Mouse (Mus musculus): ENCODE data around the gene Strip1.
A peak's percentile ranks its signal among the peaks of the same experiment; 100 is the strongest.
"Not testable (repeated sequence)": the region's sequence is repeated elsewhere in the genome, so short reads cannot be mapped to it uniquely, and the experiment has no call there.

The Strip1 gene

GRCm38 (mm10) chr3:107631523-107631958, at the start of gene Strip1:
Gene Strip1 (minus strand): TSS chr3:107631694.
- DNase-seq (ENCODE audit: extremely low spot score, low spot score): peak; percentile 92

DNA sequence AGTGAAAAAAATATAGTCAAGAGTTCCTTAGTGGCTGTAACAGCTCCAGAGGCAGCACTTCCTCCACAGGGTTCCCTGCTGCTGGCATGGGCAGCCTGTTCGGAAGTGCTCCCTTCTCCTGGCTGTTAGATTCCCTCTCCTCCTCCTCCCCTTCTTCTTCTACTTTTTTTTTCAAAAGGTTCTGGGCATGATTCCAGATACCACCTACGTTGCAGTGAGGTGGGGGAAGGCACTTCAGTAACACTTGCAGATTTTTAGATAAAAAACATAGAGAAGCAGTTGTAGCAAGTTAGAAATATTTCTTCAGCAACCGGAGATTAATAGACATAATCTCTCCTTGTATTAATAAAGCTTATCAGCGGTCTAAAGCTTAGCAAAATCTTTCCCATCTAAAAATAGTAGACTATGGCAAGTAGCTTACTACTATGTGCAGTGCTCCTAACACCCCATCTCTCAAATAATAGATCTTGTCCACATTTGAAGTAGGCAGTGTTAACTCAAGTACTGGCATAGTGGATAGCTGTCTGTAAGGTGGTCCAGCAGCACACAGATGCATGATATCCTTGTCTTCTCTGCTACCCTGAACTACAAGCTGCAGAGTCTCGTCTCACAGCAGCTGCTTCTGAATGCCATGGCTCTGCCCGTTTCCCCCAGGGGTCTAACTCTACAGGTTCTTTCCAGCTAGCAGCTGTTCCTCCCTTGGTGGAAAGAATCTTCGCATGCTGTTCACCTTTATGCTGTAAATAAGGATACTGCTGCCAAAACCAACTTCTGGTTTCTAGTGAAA, 49.5 kb upstream of the Strip1 start:
- DNase-seq (ENCODE audit: extremely low spot score, low spot score): no peak

DNA sequence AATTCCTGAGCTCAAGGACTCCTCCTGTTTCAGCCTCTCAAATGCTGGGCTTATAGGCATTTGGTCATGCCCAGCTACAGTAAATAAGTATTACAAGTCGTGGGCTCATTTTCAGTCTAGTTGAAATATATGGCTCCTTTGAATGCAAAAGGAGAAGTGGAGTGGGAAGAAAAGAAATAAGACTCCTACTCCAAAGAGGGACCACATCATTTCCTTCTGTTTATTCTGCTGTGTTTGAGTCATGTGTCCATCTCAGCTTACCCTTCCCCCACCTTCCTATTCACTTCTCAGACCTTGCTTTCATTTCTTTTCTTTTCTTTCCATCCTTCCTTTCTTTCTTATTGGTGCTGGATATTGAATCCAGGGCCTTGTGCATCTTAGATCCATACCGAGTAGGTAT, 40.0 kb upstream of the Strip1 start:
- no peak for DNase-seq (ENCODE audit: extremely low spot score, low spot score)

- no peak for DNase-seq (ENCODE audit: extremely low spot score, low spot score)
Measured at GRCm38 (mm10) chr3:107670500-107670899, 39.0 kb upstream of the Strip1 start.

DNA sequence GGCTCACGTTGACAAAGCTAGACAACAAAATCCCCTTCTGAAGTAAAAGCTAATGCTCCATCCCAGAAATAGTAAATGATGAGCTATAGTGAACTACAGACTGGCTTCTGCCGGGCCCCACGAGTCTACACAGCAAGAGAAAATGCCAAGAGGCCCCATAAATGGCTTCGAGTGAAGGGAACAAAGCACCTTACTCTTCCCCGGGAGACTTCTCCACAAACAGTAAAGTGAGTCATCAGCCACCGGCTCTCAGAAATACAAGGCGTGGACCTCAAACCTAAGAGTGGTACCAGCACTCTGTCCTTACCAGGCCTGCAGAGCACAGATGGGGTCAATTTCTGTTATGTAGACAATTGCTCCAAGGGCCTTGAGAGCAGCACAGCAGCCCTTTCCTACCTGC, 37.3 kb upstream of the Strip1 start:
- DNase-seq (ENCODE audit: extremely low spot score, low spot score): no peak

- no peak for DNase-seq (ENCODE audit: extremely low spot score, low spot score)
Measured at GRCm38 (mm10) chr3:107667426-107667825, 35.9 kb upstream of the Strip1 start.

- no peak for DNase-seq (ENCODE audit: extremely low spot score, low spot score)
Measured at GRCm38 (mm10) chr3:107664641-107665040, 33.1 kb upstream of the Strip1 start.

- DNase-seq (ENCODE audit: extremely low spot score, low spot score): no peak
Measured at GRCm38 (mm10) chr3:107659000-107659399, 27.5 kb upstream of the Strip1 start.

- no peak for DNase-seq (ENCODE audit: extremely low spot score, low spot score)
Measured at GRCm38 (mm10) chr3:107656888-107657287, 25.4 kb upstream of the Strip1 start.

DNA sequence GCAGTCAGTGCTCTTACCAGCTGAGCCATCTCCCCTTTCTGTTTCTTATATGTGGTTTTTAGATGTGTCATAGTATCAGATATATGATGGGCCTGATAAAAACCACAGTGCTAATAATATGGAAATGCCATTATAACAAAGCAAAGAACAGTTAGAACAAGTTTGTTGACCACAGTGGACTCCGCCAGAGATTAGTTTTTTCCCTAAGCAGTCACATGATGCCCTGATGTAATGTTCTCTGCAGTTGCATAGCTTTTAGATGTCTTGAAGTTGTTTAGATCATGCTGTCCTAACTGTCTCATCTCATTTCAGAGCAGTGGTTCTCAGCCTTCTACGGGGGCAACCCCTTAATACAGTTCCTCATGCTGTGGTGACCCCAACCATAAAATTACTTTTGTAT, 24.7 kb upstream of the Strip1 start:
- DNase-seq (ENCODE audit: extremely low spot score, low spot score): no peak

DNA sequence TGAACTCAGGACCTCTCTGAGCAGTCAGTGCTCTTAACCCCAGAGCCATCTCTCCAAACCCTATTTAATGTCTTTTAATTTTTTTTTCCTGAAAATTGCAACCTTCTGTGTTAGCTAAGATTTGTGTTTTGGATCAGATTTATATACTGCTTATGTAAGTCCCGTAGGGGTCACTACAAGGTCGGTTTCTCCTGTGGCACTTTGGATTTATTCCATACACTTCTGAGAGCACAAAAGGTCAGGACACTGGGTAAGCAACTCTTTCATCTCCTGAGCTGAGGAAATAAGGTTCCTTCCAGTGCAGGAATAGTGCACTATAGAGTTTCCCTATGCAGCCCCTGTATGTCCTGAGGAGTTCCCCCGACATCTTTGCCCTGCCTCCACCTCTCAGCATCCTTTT, 24.0 kb upstream of the Strip1 start:
- DNase-seq (ENCODE audit: extremely low spot score, low spot score): no peak

DNA sequence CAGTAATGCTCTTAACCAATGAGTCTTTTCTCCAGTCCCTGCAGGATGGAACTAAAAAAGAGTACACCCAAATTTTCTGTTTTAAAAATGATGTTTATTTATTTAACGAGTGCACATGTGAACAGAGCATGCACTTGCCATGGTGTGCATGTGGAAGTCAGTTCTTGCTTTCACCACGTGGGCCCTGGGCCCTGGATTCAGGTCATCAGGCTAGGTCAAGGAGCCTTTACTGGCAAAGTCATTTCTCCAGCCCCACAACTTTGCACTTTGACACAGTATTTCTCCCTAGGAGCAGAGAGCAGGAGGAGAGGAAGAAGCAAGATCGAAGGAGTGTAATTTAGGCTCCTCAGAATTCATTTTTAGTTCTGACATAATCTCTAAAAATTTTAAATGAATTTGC, 23.4 kb upstream of the Strip1 start:
- DNase-seq (ENCODE audit: extremely low spot score, low spot score): no peak

GRCm38 (mm10) chr3:107652968-107653367, 21.5 kb upstream of the Strip1 start:
- no peak for DNase-seq (ENCODE audit: extremely low spot score, low spot score)

DNA sequence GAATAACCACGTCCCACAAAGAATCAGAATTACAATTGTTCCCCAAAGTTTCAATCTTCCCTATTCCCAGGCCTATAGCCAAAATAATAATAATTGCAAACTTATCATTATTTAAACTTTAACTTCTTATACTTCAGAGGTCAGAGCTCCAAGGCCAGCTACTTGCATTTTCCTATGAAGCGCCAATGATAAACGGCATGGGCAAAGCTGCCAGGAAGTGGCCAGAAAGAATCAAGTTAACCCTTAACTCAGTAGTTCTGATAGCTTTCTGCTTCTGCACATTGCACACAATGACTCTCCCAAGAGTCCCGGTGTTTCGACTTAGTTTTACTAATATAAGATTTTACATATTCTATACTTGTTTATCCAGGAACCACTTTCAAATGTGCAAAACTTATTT, 18.8 kb upstream of the Strip1 start:
- DNase-seq (ENCODE audit: extremely low spot score, low spot score): not testable (repeated sequence)

GRCm38 (mm10) chr3:107646947-107647346, 15.5 kb upstream of the Strip1 start:
- DNase-seq (ENCODE audit: extremely low spot score, low spot score): no peak

GRCm38 (mm10) chr3:107637606-107638172, 6.2 kb upstream of the Strip1 start:
- no peak for DNase-seq (ENCODE audit: extremely low spot score, low spot score)

GRCm38 (mm10) chr3:107636236-107636635, 4.7 kb upstream of the Strip1 start:
- no peak for DNase-seq (ENCODE audit: extremely low spot score, low spot score)

GRCm38 (mm10) chr3:107635836-107636235, 4.3 kb upstream of the Strip1 start:
- DNase-seq (ENCODE audit: extremely low spot score, low spot score): no peak

GRCm38 (mm10) chr3:107633906-107634305, 2.4 kb upstream of the Strip1 start:
- no peak for DNase-seq (ENCODE audit: extremely low spot score, low spot score)

GRCm38 (mm10) chr3:107632786-107633185, 1.3 kb upstream of the Strip1 start:
- DNase-seq (ENCODE audit: extremely low spot score, low spot score): no peak

GRCm38 (mm10) chr3:107630682-107631522, 592 bp downstream of the Strip1 start, which contains the start of gene Gm10961:
Gene Gm10961 (plus strand): TSS chr3:107631322.
- DNase-seq (ENCODE audit: extremely low spot score, low spot score): no peak

GRCm38 (mm10) chr3:107629411-107629810, 2.1 kb downstream of the Strip1 start:
- DNase-seq (ENCODE audit: extremely low spot score, low spot score): no peak

All from neural tube, embryonic 10.5 days (tissue).